Mouse (Mus musculus) intestine, postnatal 0 days (tissue): ENCODE measurements around the gene Grik4. TPM values are rescaled to one million over a fixed set of nuclear protein-coding genes. Genes with fewer than 3 reads are reported as not detected.

Experiments used
- ATAC-seq: fragments of 200-750 bp; cut with Nextera tagmentation; 2 replicates; pipeline ENCODE4 v1.8.0; 2017; ENCODE audit warnings: mild to moderate bottlenecking, moderate TSS enrichment, moderate library complexity
- H3K27ac ChIP-seq: fragments of 300-500 bp; sonication (generic); 2 replicates; pipeline ENCODE4 v1.5.1; 2014; ENCODE audit warnings: mild to moderate bottlenecking, low read depth, low read length, moderate library complexity
- H3K27me3 ChIP-seq: fragments of 300-500 bp; sonication (generic); replicated peaks from 2 replicates; pipeline ENCODE4 v1.6.1; 2014; ENCODE audit warnings: low read length, mixed read lengths; ENCODE audit not compliant: control insufficient read depth, insufficient read depth
- H3K36me3 ChIP-seq: fragments of 300-500 bp; sonication (generic); 2 replicates; pipeline ENCODE4 v1.6.1; 2014; ENCODE audit warnings: mild to moderate bottlenecking, moderate library complexity; ENCODE audit not compliant: control insufficient read depth, insufficient read depth
- H3K4me1 ChIP-seq: fragments of 300-500 bp; sonication (generic); replicated peaks from 2 replicates; pipeline ENCODE4 v1.6.1; 2014; ENCODE audit warnings: antibody characterized with exemption, low read length, mixed read lengths; ENCODE audit not compliant: control insufficient read depth, insufficient read depth
- H3K4me2 ChIP-seq: fragments of 300-500 bp; sonication (generic); replicated peaks from 2 replicates; pipeline ENCODE4 v1.6.1; 2014; ENCODE audit warnings: low read depth, mild to moderate bottlenecking, moderate library complexity
- H3K4me3 ChIP-seq: fragments of 300-500 bp; sonication (generic); 2 replicates; pipeline ENCODE4 v1.5.1; 2014; ENCODE audit warnings: low read depth, low read length
- H3K9ac ChIP-seq: fragments of 300-500 bp; sonication (generic); 2 replicates; pipeline ENCODE4 v1.6.1; 2014; ENCODE audit warnings: mild to moderate bottlenecking, low read depth, low read length
- H3K9me3 ChIP-seq: fragments of 300-500 bp; sonication (generic); 2 replicates; pipeline ENCODE4 v1.6.1; 2016; ENCODE audit warnings: mixed run types; ENCODE audit not compliant: control insufficient read depth
- CTCF ChIP-seq: sonication (generic); IDR thresholded peaks from 2 replicates; pipeline ENCODE4 v1.5.1; 2016; ENCODE audit warnings: low read depth, mild to moderate bottlenecking, control low read depth, antibody characterized with exemption, moderate library complexity
- WGBS: fragments of 180-500 bp; shearing (Covaris S2); extraction: QIAGEN DNeasy Blood & Tissue Kit; methylation state at CpG from one replicate; pipeline ENCODE4 v1.1.7; 2014; 5-methylcytosine and 5-hydroxymethylcytosine counted together
- microRNA-seq: library from miRNA; unstranded; fragments of <30 nt; microRNA quantifications from one replicate; pipeline ENCODE4, GENCODE M21; 2016
- polyA plus RNA-seq: library from polyadenylated mRNA; unstranded; fragments of >200 nt; fragmentation: Nextera tagmentation; extraction: Ambion mirVana; gene quantifications from 2 replicates; pipeline ENCODE4 v1.2.1, GENCODE M21; 2015

The Grik4 gene
- polyA plus RNA-seq, 1 experiment from 2014 or later, result 0.68 TPM

GRCm38 (mm10) chr9:42471214-42471613, 473.1 kb downstream of the Grik4 start:
- peak; percentile 35; the same call in 1 of the 2 replicates for ATAC-seq

GRCm38 (mm10) chr9:42469323-42469722, 475.0 kb downstream of the Grik4 start:
- Histone ChIP-seq H3K36me3 (no peaks in the 10 kb centered on the region), H3K9me3 (no peaks in the 10 kb centered on the region), H3K27ac (no peak overlapping the region), H3K4me3 (no peak overlapping the region), H3K4me1 (peaks cover 15% of the 10 kb centered on the region), H3K27me3 (no peaks in the 10 kb centered on the region), H3K9ac (no peak overlapping the region), H3K4me2 (no peak overlapping the region)
- no peak for ATAC-seq
- no peak for TF ChIP-seq CTCF
- 93% methylated on average over 15 of the region's 15 CpGs for WGBS

More at GRCm38 (mm10) chr9:42471214-42471613, 473.1 kb downstream of the Grik4 start:
- peak overlapping the region; percentile 91 for H3K4me2 ChIP-seq
- H3K9me3 ChIP-seq, result no peaks in the 10 kb centered on the region
- peaks cover 15% of the 10 kb centered on the region for H3K4me1 ChIP-seq
- no peak overlapping the region for H3K27ac ChIP-seq
- peak overlapping the region; percentile 63; the same call in 1 of the 2 replicates for H3K9ac ChIP-seq
- WGBS, result 31% methylated on average over 4 of the region's 4 CpGs
- peak overlapping the region; percentile 82 for H3K4me3 ChIP-seq
- no peak for TF ChIP-seq CTCF
- H3K27me3 ChIP-seq, result no peaks in the 10 kb centered on the region
- H3K36me3 ChIP-seq, result no peaks in the 10 kb centered on the region

GRCm38 (mm10) chr9:42468360-42468759, 475.9 kb downstream of the Grik4 start:
- H3K9me3 ChIP-seq, result no peaks in the 10 kb centered on the region
- peaks cover 17% of the 10 kb centered on the region for H3K4me1 ChIP-seq
- H3K4me2 ChIP-seq, result no peak overlapping the region
- no peaks in the 10 kb centered on the region for H3K27me3 ChIP-seq
- no peaks in the 10 kb centered on the region for H3K36me3 ChIP-seq
- no peak for TF ChIP-seq CTCF
- H3K9ac ChIP-seq, result no peak overlapping the region
- no peak overlapping the region for H3K27ac ChIP-seq
- 89% methylated on average over 5 of the region's 5 CpGs for WGBS
- no peak for ATAC-seq
- no peak overlapping the region for H3K4me3 ChIP-seq

Small RNA genes lying within 50 kb of the gene (microRNA-seq; reads per million reads assigned to microRNA genes)
- not detected for gene Gm27509

Other genes starting within 250 kb of the Grik4 start
- gene Arhgef12, start 162.7 kb upstream of the Grik4 start, polyA plus RNA-seq, result 3.9 and 4.9 TPM in 2 replicates
- gene Tmem136, start 172.1 kb upstream of the Grik4 start, polyA plus RNA-seq, result 1.4 and 1.6 TPM in 2 replicates